Mouse (Mus musculus) heart, embryonic 10.5 days (tissue): ENCODE results near the gene Cfap44. TPM values are rescaled to one million over a fixed set of nuclear protein-coding genes. Genes with fewer than 3 reads are reported as not detected.

Source experiments
- DNase-seq: peaks from one replicate; pipeline ENCODE4 v3.0.0-alpha.2; 2017; ENCODE audit warnings: low spot score
- H3K27ac ChIP-seq: fragments of 300-500 bp; sonication (generic); 2 replicates; pipeline ENCODE4 v1.5.1; 2016; ENCODE audit warnings: mild to moderate bottlenecking
- H3K27me3 ChIP-seq: fragments of 300-500 bp; sonication (generic); 2 replicates; pipeline ENCODE4 v1.6.1; 2016; ENCODE audit warnings: mild to moderate bottlenecking; ENCODE audit not compliant: poor library complexity, insufficient read depth, severe bottlenecking
- H3K36me3 ChIP-seq: fragments of 300-500 bp; sonication (generic); 2 replicates; pipeline ENCODE4 v1.6.1; 2016; ENCODE audit warnings: mild to moderate bottlenecking, moderate library complexity
- H3K4me1 ChIP-seq: fragments of 300-500 bp; sonication (generic); 2 replicates; pipeline ENCODE4 v1.6.1; 2016; ENCODE audit warnings: mild to moderate bottlenecking
- H3K4me3 ChIP-seq: fragments of 300-500 bp; sonication (generic); 2 replicates; pipeline ENCODE4 v1.5.1; 2016; ENCODE audit warnings: mild to moderate bottlenecking, moderate library complexity
- H3K9me3 ChIP-seq: fragments of 300-500 bp; sonication (generic); 2 replicates; pipeline ENCODE4 v1.6.1; 2016; ENCODE audit warnings: mild to moderate bottlenecking, moderate library complexity
- WGBS: fragments of 180-500 bp; shearing (Covaris S2); methylation state at CpG from one replicate; pipeline ENCODE4 v1.1.7; 2016; 5-methylcytosine and 5-hydroxymethylcytosine counted together
- polyA plus RNA-seq: library from polyadenylated mRNA; unstranded; fragments of >200 nt; fragmentation: Nextera tagmentation; extraction: Ambion mirVana; gene quantifications from 2 replicates; pipeline ENCODE4 v1.2.1, GENCODE M21; 2016

Gene Cfap44
- polyA plus RNA-seq, 1 experiment from 2014 or later, result 0.21 TPM

GRCm38 (mm10) chr16:44507027-44507929 lies 112.7 kb downstream of the Cfap44 start:
- DNase-seq, result no peak
- no peaks in the 10 kb centered on the region for H3K27me3 ChIP-seq
- H3K9me3 ChIP-seq, result peaks cover 5% of the 10 kb centered on the region; the same call in 1 of the 2 replicates
- no peak overlapping the region for H3K27ac ChIP-seq
- 65% methylated on average over 10 of the region's 10 CpGs for WGBS
- peaks cover 24% of the 10 kb centered on the region for H3K4me1 ChIP-seq
- peaks cover 28% of the 10 kb centered on the region; the same call in 1 of the 2 replicates for H3K36me3 ChIP-seq
- no peak overlapping the region for H3K4me3 ChIP-seq

- 73% methylated on average over 5 of the region's 5 CpGs for WGBS
- H3K36me3 ChIP-seq, result peaks cover 29% of the 10 kb centered on the region; the same call in 1 of the 2 replicates
- H3K4me3 ChIP-seq, result no peak overlapping the region
- H3K27ac ChIP-seq, result no peak overlapping the region
- no peaks in the 10 kb centered on the region for H3K27me3 ChIP-seq
- H3K9me3 ChIP-seq, result peaks cover 5% of the 10 kb centered on the region; the same call in 1 of the 2 replicates
- DNase-seq, result no peak
- peaks cover 20% of the 10 kb centered on the region for H3K4me1 ChIP-seq
Observed at GRCm38 (mm10) chr16:44508025-44508424, 113.4 kb downstream of the Cfap44 start.

GRCm38 (mm10) chr16:44508772-44509171 lies 114.2 kb downstream of the Cfap44 start:
- no peak overlapping the region for H3K27ac ChIP-seq
- H3K4me1 ChIP-seq, result peaks cover 15% of the 10 kb centered on the region
- peaks cover 24% of the 10 kb centered on the region; the same call in 1 of the 2 replicates for H3K36me3 ChIP-seq
- peaks cover 5% of the 10 kb centered on the region; the same call in 1 of the 2 replicates for H3K9me3 ChIP-seq
- no peaks in the 10 kb centered on the region for H3K27me3 ChIP-seq
- H3K4me3 ChIP-seq, result no peak overlapping the region
- WGBS, result 89% methylated on average over 13 of the region's 13 CpGs
- no peak for DNase-seq

- H3K4me3 ChIP-seq, result no peak overlapping the region
- H3K27ac ChIP-seq, result no peak overlapping the region
- H3K9me3 ChIP-seq, result 0 out of 2 replicates have a peak, but pooled peaks cover under 1% of the 10 kb centered on the region
- no peak for DNase-seq
- H3K27me3 ChIP-seq, result no peaks in the 10 kb centered on the region
- H3K36me3 ChIP-seq, result peaks cover 18% of the 10 kb centered on the region; the same call in 1 of the 2 replicates
- H3K4me1 ChIP-seq, result peaks cover 15% of the 10 kb centered on the region
- WGBS, result 62% methylated on average over 7 of the region's 7 CpGs
Observed at GRCm38 (mm10) chr16:44509458-44510344, 115.1 kb downstream of the Cfap44 start.

- no peaks in the 10 kb centered on the region for H3K9me3 ChIP-seq
- WGBS, result 75% methylated on average over 13 of the region's 13 CpGs
- no peaks in the 10 kb centered on the region for H3K27me3 ChIP-seq
- no peak overlapping the region for H3K4me3 ChIP-seq
- no peak for DNase-seq
- H3K27ac ChIP-seq, result no peak overlapping the region
- H3K4me1 ChIP-seq, result peaks cover 15% of the 10 kb centered on the region
- peaks cover 11% of the 10 kb centered on the region; the same call in 1 of the 2 replicates for H3K36me3 ChIP-seq
Observed at GRCm38 (mm10) chr16:44510521-44511213, 116.1 kb downstream of the Cfap44 start.

- no peaks in the 10 kb centered on the region for H3K4me1 ChIP-seq
- no peaks in the 10 kb centered on the region for H3K9me3 ChIP-seq
- H3K27ac ChIP-seq, result no peak overlapping the region
- H3K36me3 ChIP-seq, result peaks cover 19% of the 10 kb centered on the region
- no peak overlapping the region for H3K4me3 ChIP-seq
- 73% methylated on average over 6 of the region's 6 CpGs for WGBS
- no peak for DNase-seq
- no peaks in the 10 kb centered on the region for H3K27me3 ChIP-seq
Observed at GRCm38 (mm10) chr16:44516498-44516897, 121.9 kb downstream of the Cfap44 start.

GRCm38 (mm10) chr16:44523595-44523994 lies 129.0 kb downstream of the Cfap44 start:
- Histone ChIP-seq H3K4me3 (no peak overlapping the region), H3K9me3 (no peaks in the 10 kb centered on the region), H3K27ac (no peak overlapping the region), H3K27me3 (no peaks in the 10 kb centered on the region), H3K4me1 (peaks cover 12% of the 10 kb centered on the region), H3K36me3 (peaks cover 11% of the 10 kb centered on the region)
- no peak for DNase-seq
- 71% methylated on average over 7 of the region's 7 CpGs for WGBS

GRCm38 (mm10) chr16:44526044-44526443 lies 131.4 kb downstream of the Cfap44 start:
- H3K36me3 ChIP-seq, result peaks cover 2% of the 10 kb centered on the region; the same call in 1 of the 2 replicates
- no peak overlapping the region for H3K4me3 ChIP-seq
- no peaks in the 10 kb centered on the region for H3K9me3 ChIP-seq
- H3K27me3 ChIP-seq, result no peaks in the 10 kb centered on the region
- H3K4me1 ChIP-seq, result peaks cover 27% of the 10 kb centered on the region
- WGBS, result 79% methylated on average over 1 of the region's 1 CpGs
- no peak overlapping the region for H3K27ac ChIP-seq
- DNase-seq, result no peak

- Histone ChIP-seq H3K27ac (no peak overlapping the region), H3K4me1 (peaks cover 34% of the 10 kb centered on the region), H3K27me3 (no peaks in the 10 kb centered on the region), H3K9me3 (no peaks in the 10 kb centered on the region), H3K36me3 (no peaks in the 10 kb centered on the region), H3K4me3 (no peak overlapping the region)
- DNase-seq, result no peak
- 17% methylated on average over 12 of the region's 12 CpGs for WGBS
Observed at GRCm38 (mm10) chr16:44526689-44527088, 132.1 kb downstream of the Cfap44 start.

- no peaks in the 10 kb centered on the region for H3K36me3 ChIP-seq
- no peak overlapping the region for H3K27ac ChIP-seq
- H3K9me3 ChIP-seq, result no peaks in the 10 kb centered on the region
- H3K27me3 ChIP-seq, result no peaks in the 10 kb centered on the region
- no peak for DNase-seq
- 54% methylated on average over 11 of the region's 11 CpGs for WGBS
- peaks cover 34% of the 10 kb centered on the region for H3K4me1 ChIP-seq
- H3K4me3 ChIP-seq, result no peak overlapping the region
Observed at GRCm38 (mm10) chr16:44527218-44527905, 132.8 kb downstream of the Cfap44 start.

GRCm38 (mm10) chr16:44528955-44529354 lies 134.4 kb downstream of the Cfap44 start:
- Histone ChIP-seq H3K27me3 (no peaks in the 10 kb centered on the region), H3K27ac (no peak overlapping the region), H3K9me3 (no peaks in the 10 kb centered on the region), H3K4me3 (no peak overlapping the region), H3K36me3 (no peaks in the 10 kb centered on the region), H3K4me1 (peaks cover 48% of the 10 kb centered on the region)
- WGBS, result 90% methylated on average over 7 of the region's 7 CpGs
- no peak for DNase-seq

- Histone ChIP-seq H3K36me3 (no peaks in the 10 kb centered on the region), H3K4me1 (peaks cover 55% of the 10 kb centered on the region), H3K9me3 (no peaks in the 10 kb centered on the region), H3K27ac (no peak overlapping the region), H3K27me3 (no peaks in the 10 kb centered on the region), H3K4me3 (no peak overlapping the region)
- no peak for DNase-seq
- 45% methylated on average over 8 of the region's 8 CpGs for WGBS
Observed at GRCm38 (mm10) chr16:44529691-44530090, 135.1 kb downstream of the Cfap44 start.
